9 mouse cellular contexts compared by ENCODE assay signal in the genomic region with DNA sequence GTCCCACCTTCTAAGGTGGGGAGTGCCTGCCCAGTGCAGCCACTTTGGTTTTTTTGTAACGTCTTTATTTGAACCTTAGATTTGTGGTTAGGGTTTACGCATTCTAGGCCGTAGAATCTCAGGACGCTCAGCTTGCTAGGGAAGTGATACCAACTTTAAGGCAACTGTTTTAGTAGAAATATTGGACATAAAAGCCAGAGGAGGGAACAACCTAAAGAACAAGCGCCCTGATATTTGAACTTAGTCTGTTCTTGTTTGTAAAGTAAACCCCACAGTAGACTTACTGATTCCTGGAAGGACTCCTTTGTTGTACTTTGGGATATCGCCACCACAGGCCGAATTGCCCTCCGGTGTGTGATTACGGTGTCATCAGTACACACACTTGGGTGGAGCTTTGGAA. TPM values are rescaled to one million over a fixed set of nuclear protein-coding genes. Genes with fewer than 3 reads are reported as not detected.
DNase-seq lines count a peak whose midpoint lies in the region; ATAC-seq lines count a peak whose summit lies in the region.
"Had no signal": no experiment of that assay in that cellular context is flagged by ENCODE, and none has a peak within 500 bp of the region (broad histone marks: within the 10 kb centered on the region; RNA-seq: fewer than 3 reads in every experiment).

No protein-coding gene starts in this region.

- H3K4me1 ChIP-seq in heart, embryonic 11.5 days (ENCODE audit: control insufficient read depth, insufficient read depth, low read length) = peaks cover 29% of the 10 kb centered on the region
- peaks cover 30% of the 10 kb centered on the region for H3K4me1 ChIP-seq in hindbrain, embryonic 10.5 days (replicated peaks)
- H3K4me1 ChIP-seq in midbrain, embryonic 10.5 days = peaks cover 32% of the 10 kb centered on the region

- peak overlapping the region; percentile 91 for H3K9ac ChIP-seq in heart, embryonic 11.5 days (ENCODE audit: low read depth, low read length)

- 50% methylated on average over 9 of the region's 9 CpGs for WGBS in heart, embryonic 11.5 days (ENCODE audit: insufficient replicate concordance)
- 68% methylated on average over 9 of the region's 9 CpGs for WGBS in hindbrain, embryonic 10.5 days
- 68% methylated on average over 9 of the region's 9 CpGs for WGBS in midbrain, embryonic 10.5 days

- H3K4me2 ChIP-seq in heart, embryonic 11.5 days = peak overlapping the region; percentile 87

- peak overlapping the region; percentile 89 for H3K4me3 ChIP-seq in heart, embryonic 11.5 days (ENCODE audit: low read depth, low read length)
- peak overlapping the region; percentile 96 for H3K4me3 ChIP-seq in hindbrain, embryonic 10.5 days
- peak overlapping the region; percentile 98 for H3K4me3 ChIP-seq in midbrain, embryonic 10.5 days

- H3K36me3 ChIP-seq in heart, embryonic 11.5 days (ENCODE audit: control insufficient read depth, insufficient read depth, low read length) = no peaks in the 10 kb centered on the region
- peaks cover 10% of the 10 kb centered on the region for H3K36me3 ChIP-seq in hindbrain, embryonic 10.5 days
- peaks cover 6% of the 10 kb centered on the region for H3K36me3 ChIP-seq in midbrain, embryonic 10.5 days

- no peaks in the 10 kb centered on the region for H3K27me3 ChIP-seq in heart, embryonic 11.5 days (ENCODE audit: control insufficient read depth, insufficient read depth, low read length)
- no peaks in the 10 kb centered on the region for H3K27me3 ChIP-seq in hindbrain, embryonic 10.5 days (ENCODE audit: insufficient read depth, poor library complexity, severe bottlenecking)
- no peaks in the 10 kb centered on the region for H3K27me3 ChIP-seq in midbrain, embryonic 10.5 days (ENCODE audit: low read depth, poor library complexity, severe bottlenecking)
- H3K27me3 ChIP-seq: Patski had no signal

- H3K9me3 ChIP-seq in heart, embryonic 11.5 days (replicated peaks; ENCODE audit: control insufficient read depth, low read length) = no peaks in the 10 kb centered on the region
- H3K9me3 ChIP-seq in hindbrain, embryonic 10.5 days = no peaks in the 10 kb centered on the region
- H3K9me3 ChIP-seq in midbrain, embryonic 10.5 days (replicated peaks) = no peaks in the 10 kb centered on the region

- no peak for DNase-seq in heart, postnatal 36 days
- peak; percentile 41 for DNase-seq in ES-CJ7 (ENCODE audit: low read depth, low spot score)
- no peak for DNase-seq in hindbrain, embryonic 10.5 days (ENCODE audit: low spot score)
- no peak for DNase-seq in midbrain, embryonic 10.5 days (ENCODE audit: low spot score)
- no peak for DNase-seq in adrenal gland, postnatal 25 days
- no peak for DNase-seq in gastrocnemius, postnatal 36 days
- no peak for DNase-seq in kidney, adult 11 months

- intact Hi-C loops in heart, postnatal 36 days (cut with DNase I) = loop anchor here (5.0 kb wide), 1 partner anchor 170 kb away; a partner anchor contains a TSS
- intact Hi-C loops in gastrocnemius, postnatal 36 days (cut with DNase I) = loop anchor here (10.0 kb wide), 1 partner anchor 278 kb away; a partner anchor contains a TSS

- ATAC-seq in heart, embryonic 11.5 days (replicated peaks; ENCODE audit: insufficient number of reproducible peaks, low FRiP score, low TSS enrichment) = no peak

- no peak overlapping the region for H3K27ac ChIP-seq in heart, embryonic 11.5 days (ENCODE audit: low read depth, low read length)
- H3K27ac ChIP-seq in hindbrain, embryonic 10.5 days = 0 out of 2 replicates have a peak overlapping the region, but pooled peaks have one; percentile 94
- H3K27ac ChIP-seq in midbrain, embryonic 10.5 days (replicated peaks) = peak overlapping the region; percentile 95

RNA-seq across cellular contexts. Expression of a gene that starts 1.2 kb away (rescaled TPM):
- not detected in 2 replicates for polyA plus RNA-seq in heart, embryonic 11.5 days (2014; fragmentation: Nextera tagmentation; extraction: Ambion mirVana)
- total RNA-seq in heart, postnatal 36 days (2021) = 1 to 10 TPM; 1.2 to 1.4 TPM
- not detected in 2 replicates for polyA plus RNA-seq in hindbrain, embryonic 10.5 days (2016; fragmentation: Nextera tagmentation; extraction: Ambion mirVana)
- not detected in 2 replicates for polyA plus RNA-seq in midbrain, embryonic 10.5 days (2016; fragmentation: Nextera tagmentation; extraction: Ambion mirVana)
- not detected in 2 replicates for total RNA-seq in adrenal gland, postnatal 25 days (2021)
- total RNA-seq in gastrocnemius, postnatal 36 days (2021) = not detected
- polyA plus RNA-seq: Patski had no signal

RNA-seq across cellular contexts. Expression of a gene that starts 1.5 kb away (rescaled TPM):
- polyA plus RNA-seq in heart, embryonic 11.5 days (2014; fragmentation: Nextera tagmentation; extraction: Ambion mirVana) = 110 and 115 TPM in 2 replicates
- total RNA-seq in heart, postnatal 36 days (2021) = 10 to 100 TPM; 74.6 to 76.6 TPM
- polyA plus RNA-seq in hindbrain, embryonic 10.5 days (2016; fragmentation: Nextera tagmentation; extraction: Ambion mirVana) = 167 and 173 TPM in 2 replicates
- 173 and 191 TPM in 2 replicates for polyA plus RNA-seq in midbrain, embryonic 10.5 days (2016; fragmentation: Nextera tagmentation; extraction: Ambion mirVana)
- total RNA-seq in adrenal gland, postnatal 25 days (2021) = 143 and 153 TPM in 2 replicates
- 10 to 100 TPM; 62.7 to 66.2 TPM for total RNA-seq in gastrocnemius, postnatal 36 days (2021)
